Mouse (Mus musculus) heart, embryonic 10.5 days (tissue): ENCODE data around the gene Trabd2b. TPM values are rescaled to one million over a fixed set of nuclear protein-coding genes. Genes with fewer than 3 reads are reported as not detected.

Experiments
- DNase-seq: peaks from one replicate; pipeline ENCODE4 v3.0.0-alpha.2; 2017; ENCODE audit warnings: low spot score
- H3K27ac ChIP-seq: fragments of 300-500 bp; sonication (generic); 2 replicates; pipeline ENCODE4 v1.5.1; 2016; ENCODE audit warnings: mild to moderate bottlenecking
- H3K27me3 ChIP-seq: fragments of 300-500 bp; sonication (generic); 2 replicates; pipeline ENCODE4 v1.6.1; 2016; ENCODE audit warnings: mild to moderate bottlenecking; ENCODE audit not compliant: poor library complexity, insufficient read depth, severe bottlenecking
- H3K36me3 ChIP-seq: fragments of 300-500 bp; sonication (generic); 2 replicates; pipeline ENCODE4 v1.6.1; 2016; ENCODE audit warnings: mild to moderate bottlenecking, moderate library complexity
- H3K4me1 ChIP-seq: fragments of 300-500 bp; sonication (generic); 2 replicates; pipeline ENCODE4 v1.6.1; 2016; ENCODE audit warnings: mild to moderate bottlenecking
- H3K4me3 ChIP-seq: fragments of 300-500 bp; sonication (generic); 2 replicates; pipeline ENCODE4 v1.5.1; 2016; ENCODE audit warnings: mild to moderate bottlenecking, moderate library complexity
- H3K9me3 ChIP-seq: fragments of 300-500 bp; sonication (generic); 2 replicates; pipeline ENCODE4 v1.6.1; 2016; ENCODE audit warnings: mild to moderate bottlenecking, moderate library complexity
- WGBS: fragments of 180-500 bp; shearing (Covaris S2); methylation state at CpG from one replicate; pipeline ENCODE4 v1.1.7; 2016; 5-methylcytosine and 5-hydroxymethylcytosine counted together
- polyA plus RNA-seq: library from polyadenylated mRNA; unstranded; fragments of >200 nt; fragmentation: Nextera tagmentation; extraction: Ambion mirVana; gene quantifications from 2 replicates; pipeline ENCODE4 v1.2.1, GENCODE M21; 2016

Gene Trabd2b
- polyA plus RNA-seq, 1 experiment from 2014 or later: 2.2 TPM

DNA sequence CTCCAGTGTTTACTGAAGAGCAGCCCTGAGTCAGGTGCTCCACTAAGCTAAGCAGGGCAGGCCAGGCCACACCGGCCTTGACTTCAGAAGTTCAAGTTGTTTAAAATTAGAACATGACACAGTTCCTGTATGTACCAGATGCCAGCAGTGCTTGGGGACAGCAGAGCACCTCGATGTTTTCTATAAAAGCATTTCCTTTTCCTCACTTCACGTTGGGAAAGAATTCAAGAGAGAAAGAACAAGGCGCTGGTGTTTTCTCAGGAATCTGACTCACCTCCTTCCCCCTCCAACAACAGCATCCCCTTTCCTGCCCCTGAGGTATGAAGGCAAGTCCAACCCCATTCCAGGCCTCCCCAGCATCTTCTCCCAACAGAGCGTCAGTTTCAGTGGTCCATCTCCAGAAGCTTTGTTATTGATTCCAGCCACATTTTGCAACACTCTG lies 108.8 kb downstream of the Trabd2b start:
- Histone ChIP-seq H3K27me3 (peaks cover 70% of the 10 kb centered on the region), H3K4me3 (no peak overlapping the region), H3K36me3 (no peaks in the 10 kb centered on the region), H3K9me3 (no peaks in the 10 kb centered on the region), H3K27ac (no peak overlapping the region), H3K4me1 (peaks cover 15% of the 10 kb centered on the region)
- WGBS: 48% methylated on average over 5 of the region's 5 CpGs
- DNase-seq: peak; percentile 66

DNA sequence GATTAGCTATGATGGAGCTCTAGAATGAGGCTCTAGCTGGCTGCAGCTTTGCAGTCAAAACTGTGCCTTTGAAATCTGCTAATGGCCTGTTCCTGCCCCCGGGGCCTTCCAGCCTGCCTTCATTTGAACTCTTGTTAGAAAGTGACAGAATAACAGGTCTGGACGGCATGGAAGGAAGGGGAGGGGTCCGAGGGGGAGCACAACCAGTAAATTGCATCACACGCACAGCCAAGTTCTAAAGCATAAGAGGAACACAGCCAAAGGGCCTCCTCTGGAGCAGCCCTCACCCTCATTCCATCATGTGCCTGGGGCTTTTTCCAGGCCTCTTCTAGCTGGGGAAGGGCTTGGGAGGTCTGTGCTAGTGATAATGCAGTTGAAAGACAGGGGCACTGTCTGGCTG lies 110.1 kb downstream of the Trabd2b start:
- Histone ChIP-seq H3K4me1 (peaks cover 15% of the 10 kb centered on the region), H3K4me3 (no peak overlapping the region), H3K27ac (no peak overlapping the region), H3K36me3 (no peaks in the 10 kb centered on the region), H3K9me3 (no peaks in the 10 kb centered on the region), H3K27me3 (peaks cover 69% of the 10 kb centered on the region)
- WGBS: 55% methylated on average over 4 of the region's 4 CpGs
- DNase-seq: peak; percentile 74

GRCm38 (mm10) chr4:114518061-114518460 lies 111.5 kb downstream of the Trabd2b start:
- 83% methylated on average over 3 of the region's 3 CpGs for WGBS
- peaks cover 69% of the 10 kb centered on the region for H3K27me3 ChIP-seq

GRCm38 (mm10) chr4:114518571-114518970 lies 112.0 kb downstream of the Trabd2b start:
- Histone ChIP-seq H3K4me1 (peaks cover 15% of the 10 kb centered on the region), H3K27ac (no peak overlapping the region), H3K36me3 (no peaks in the 10 kb centered on the region), H3K27me3 (peaks cover 70% of the 10 kb centered on the region), H3K9me3 (no peaks in the 10 kb centered on the region), H3K4me3 (no peak overlapping the region)
- WGBS: 89% methylated on average over 1 of the region's 1 CpGs
- DNase-seq: peak; percentile 61

More at GRCm38 (mm10) chr4:114518061-114518460, 111.5 kb downstream of the Trabd2b start:
- DNase-seq: peak; percentile 64
- no peaks in the 10 kb centered on the region for H3K36me3 ChIP-seq
- no peak overlapping the region for H3K4me3 ChIP-seq
- no peaks in the 10 kb centered on the region for H3K9me3 ChIP-seq
- no peak overlapping the region for H3K27ac ChIP-seq
- peaks cover 15% of the 10 kb centered on the region for H3K4me1 ChIP-seq

- Histone ChIP-seq H3K27me3 (peaks cover 68% of the 10 kb centered on the region), H3K4me1 (peaks cover 20% of the 10 kb centered on the region), H3K36me3 (no peaks in the 10 kb centered on the region), H3K4me3 (no peak overlapping the region), H3K9me3 (no peaks in the 10 kb centered on the region), H3K27ac (no peak overlapping the region)
- 82% methylated on average over 4 of the region's 4 CpGs for WGBS
- DNase-seq: peak; percentile 71
These were observed 112.8 kb downstream of the Trabd2b start for GRCm38 (mm10) chr4:114519321-114519720.

DNA sequence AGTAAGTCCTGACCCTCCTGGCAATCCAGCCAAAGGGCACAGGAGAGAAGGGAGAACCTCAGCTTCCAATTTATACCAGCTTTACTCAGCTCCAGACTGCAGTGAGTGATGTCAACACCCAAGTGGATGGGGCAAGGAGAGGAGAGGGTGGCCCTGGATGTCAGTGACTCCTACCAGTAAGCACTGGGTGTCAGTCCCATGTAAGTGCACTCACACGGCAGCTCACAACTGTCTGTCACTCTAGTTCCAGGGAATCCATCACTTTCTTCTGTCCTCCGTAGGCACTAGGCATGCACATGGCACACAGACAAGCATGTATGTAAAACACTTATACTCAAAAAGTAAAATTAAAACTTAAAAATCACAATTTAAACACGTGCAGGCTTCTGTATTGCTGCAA lies 113.4 kb downstream of the Trabd2b start:
- peaks cover 66% of the 10 kb centered on the region for H3K27me3 ChIP-seq
- no peak overlapping the region for H3K27ac ChIP-seq
- DNase-seq: peak; percentile 68
- no peaks in the 10 kb centered on the region for H3K36me3 ChIP-seq
- no peaks in the 10 kb centered on the region for H3K9me3 ChIP-seq
- H3K4me3 ChIP-seq: no peak overlapping the region
- WGBS: 74% methylated on average over 3 of the region's 3 CpGs
- H3K4me1 ChIP-seq: peaks cover 19% of the 10 kb centered on the region

- 62% methylated on average over 5 of the region's 5 CpGs for WGBS
- Histone ChIP-seq H3K27me3 (peaks cover 45% of the 10 kb centered on the region), H3K27ac (no peak overlapping the region), H3K36me3 (no peaks in the 10 kb centered on the region), H3K4me3 (no peak overlapping the region), H3K4me1 (peaks cover 5% of the 10 kb centered on the region; the same call in 1 of the 2 replicates), H3K9me3 (no peaks in the 10 kb centered on the region)
- DNase-seq: peak; percentile 71
These were observed 117.0 kb downstream of the Trabd2b start for GRCm38 (mm10) chr4:114523335-114524188.

- 78% methylated on average over 6 of the region's 6 CpGs for WGBS
- Histone ChIP-seq H3K27ac (no peak overlapping the region), H3K9me3 (no peaks in the 10 kb centered on the region), H3K27me3 (peaks cover 32% of the 10 kb centered on the region), H3K36me3 (no peaks in the 10 kb centered on the region), H3K4me3 (no peak overlapping the region), H3K4me1 (0 out of 2 replicates have a peak, but pooled peaks cover 7% of the 10 kb centered on the region)
- peak; percentile 38 for DNase-seq
These were observed 125.1 kb downstream of the Trabd2b start for GRCm38 (mm10) chr4:114531591-114531990.

DNA sequence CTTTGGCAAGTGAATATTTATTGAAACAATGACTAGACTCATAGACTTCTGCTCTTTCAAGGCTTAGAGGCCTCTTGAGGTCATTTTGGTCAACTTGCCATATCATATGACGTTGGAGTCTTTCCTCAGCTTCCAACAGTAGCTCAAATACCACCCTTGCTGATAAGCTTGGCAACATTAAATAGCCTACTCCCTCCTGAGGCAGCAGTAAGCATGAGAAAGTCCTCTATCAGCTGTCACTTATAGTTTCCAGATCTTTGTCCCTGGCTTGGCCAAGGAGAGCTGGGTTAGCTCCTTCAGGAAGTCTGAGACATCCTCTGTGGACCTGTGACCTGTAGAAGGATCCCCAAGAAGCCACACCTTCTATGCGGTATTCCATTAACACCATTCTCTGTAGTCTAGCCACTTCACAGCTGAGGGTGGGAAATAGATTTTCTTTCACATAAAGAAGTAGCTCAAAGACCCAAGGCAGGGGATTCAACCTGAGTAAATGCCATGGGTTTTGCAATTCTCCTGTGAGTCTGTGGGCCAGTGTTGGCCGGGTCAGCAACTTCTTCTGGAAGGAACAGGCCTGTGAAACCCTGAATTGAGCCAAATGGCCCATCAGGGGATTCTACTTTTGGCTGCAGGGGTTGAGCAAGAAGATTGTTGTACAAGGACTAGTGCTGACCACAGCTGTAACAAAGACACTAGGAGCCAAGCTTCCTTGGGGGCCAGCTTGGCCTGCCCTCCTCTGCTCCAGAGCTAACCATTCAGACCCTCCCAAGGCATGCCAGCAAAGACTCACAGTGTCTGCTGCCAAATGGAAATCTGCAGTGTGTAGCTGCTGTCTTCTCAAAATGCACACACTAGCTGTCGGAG lies 127.6 kb downstream of the Trabd2b start:
- 65% methylated on average over 4 of the region's 4 CpGs for WGBS
- Histone ChIP-seq H3K27me3 (peaks cover 35% of the 10 kb centered on the region), H3K36me3 (no peaks in the 10 kb centered on the region), H3K4me3 (no peak overlapping the region), H3K4me1 (0 out of 2 replicates have a peak, but pooled peaks cover 7% of the 10 kb centered on the region), H3K27ac (no peak overlapping the region), H3K9me3 (no peaks in the 10 kb centered on the region)
- DNase-seq: no peak

- H3K9me3 ChIP-seq: no peaks in the 10 kb centered on the region
- 81% methylated on average over 6 of the region's 6 CpGs for WGBS
- DNase-seq: no peak
These were observed 131.0 kb downstream of the Trabd2b start for GRCm38 (mm10) chr4:114537376-114537974.

GRCm38 (mm10) chr4:114540031-114540430 lies 133.5 kb downstream of the Trabd2b start:
- Histone ChIP-seq H3K36me3 (no peaks in the 10 kb centered on the region), H3K27me3 (peaks cover 53% of the 10 kb centered on the region), H3K9me3 (no peaks in the 10 kb centered on the region), H3K4me3 (no peak overlapping the region), H3K4me1 (no peaks in the 10 kb centered on the region), H3K27ac (no peak overlapping the region)
- 86% methylated on average over 7 of the region's 7 CpGs for WGBS
- peak; percentile 56 for DNase-seq

More at GRCm38 (mm10) chr4:114537376-114537974, 131.0 kb downstream of the Trabd2b start:
- Histone ChIP-seq H3K27me3 (peaks cover 45% of the 10 kb centered on the region), H3K27ac (no peak overlapping the region), H3K4me1 (no peaks in the 10 kb centered on the region), H3K36me3 (no peaks in the 10 kb centered on the region), H3K4me3 (no peak overlapping the region)

GRCm38 (mm10) chr4:114541221-114541620 lies 134.7 kb downstream of the Trabd2b start:
- H3K4me1 ChIP-seq: no peaks in the 10 kb centered on the region

More at GRCm38 (mm10) chr4:114541221-114541620, 134.7 kb downstream of the Trabd2b start:
- DNase-seq: peak; percentile 45
- 85% methylated on average over 1 of the region's 1 CpGs for WGBS
- H3K9me3 ChIP-seq: no peaks in the 10 kb centered on the region
- no peaks in the 10 kb centered on the region for H3K36me3 ChIP-seq
- peaks cover 55% of the 10 kb centered on the region for H3K27me3 ChIP-seq
- no peak overlapping the region for H3K4me3 ChIP-seq
- no peak overlapping the region for H3K27ac ChIP-seq
